Mouse (Mus musculus): Measurements from ENCODE around the gene Gm20388. TPM values are rescaled to one million over a fixed set of nuclear protein-coding genes. Genes with fewer than 3 reads are reported as not detected.
A peak's percentile ranks its signal among the peaks of the same experiment; 100 is the strongest.

Gene Gm20388
- polyA plus RNA-seq, 1 experiment from 2014 or later = not detected

DNA sequence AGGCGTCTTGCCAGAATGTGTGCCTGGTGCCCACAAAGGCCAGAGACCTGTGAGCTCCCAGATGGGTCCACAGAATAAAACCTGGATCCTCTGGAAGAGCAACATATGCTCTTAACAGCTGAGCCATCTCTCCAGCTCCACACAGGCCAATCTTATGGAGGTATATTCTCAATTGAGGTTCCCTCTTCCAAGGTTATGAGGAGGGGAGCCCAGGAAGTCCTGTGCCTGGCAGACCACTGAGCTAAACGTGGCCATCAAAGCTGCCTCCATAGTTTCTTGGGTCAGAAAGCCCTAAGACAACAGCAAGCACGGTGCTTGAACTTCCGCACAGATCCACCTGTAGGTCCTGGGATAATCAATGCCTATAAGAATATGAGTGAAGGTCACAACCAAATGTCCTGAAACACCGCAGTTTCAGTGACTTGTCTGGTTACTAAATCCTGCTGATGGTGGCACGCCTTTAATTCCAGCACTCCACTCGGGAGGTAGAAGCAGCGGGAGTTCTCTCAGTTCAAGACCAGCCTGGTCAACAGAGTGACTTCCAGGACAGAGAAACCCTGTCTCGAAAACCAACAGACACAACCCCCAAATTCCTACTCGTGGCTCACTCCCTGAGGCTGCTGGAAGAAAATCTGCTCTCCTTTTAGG, 1917.9 kb downstream of the Gm20388 start:
- H3K27ac ChIP-seq = no peak overlapping the region
- no peaks in the 10 kb centered on the region for H3K9me3 ChIP-seq (replicated peaks)
- H3K4me2 ChIP-seq = peak overlapping the region; percentile 92
- H3K27me3 ChIP-seq = peaks cover 2% of the 10 kb centered on the region; the same call in 1 of the 2 replicates
- H3K9ac ChIP-seq = peak overlapping the region; percentile 82
- H3K36me3 ChIP-seq = no peaks in the 10 kb centered on the region
- DNase-seq = no peak
- H3K4me3 ChIP-seq (replicated peaks) = peak overlapping the region; percentile 90
- 25% methylated on average over 10 of the region's 10 CpGs for WGBS (ENCODE audit: insufficient replicate concordance)
- peaks cover 20% of the 10 kb centered on the region for H3K4me1 ChIP-seq (replicated peaks)
- no peak for ATAC-seq (ENCODE audit: low read depth)

DNA sequence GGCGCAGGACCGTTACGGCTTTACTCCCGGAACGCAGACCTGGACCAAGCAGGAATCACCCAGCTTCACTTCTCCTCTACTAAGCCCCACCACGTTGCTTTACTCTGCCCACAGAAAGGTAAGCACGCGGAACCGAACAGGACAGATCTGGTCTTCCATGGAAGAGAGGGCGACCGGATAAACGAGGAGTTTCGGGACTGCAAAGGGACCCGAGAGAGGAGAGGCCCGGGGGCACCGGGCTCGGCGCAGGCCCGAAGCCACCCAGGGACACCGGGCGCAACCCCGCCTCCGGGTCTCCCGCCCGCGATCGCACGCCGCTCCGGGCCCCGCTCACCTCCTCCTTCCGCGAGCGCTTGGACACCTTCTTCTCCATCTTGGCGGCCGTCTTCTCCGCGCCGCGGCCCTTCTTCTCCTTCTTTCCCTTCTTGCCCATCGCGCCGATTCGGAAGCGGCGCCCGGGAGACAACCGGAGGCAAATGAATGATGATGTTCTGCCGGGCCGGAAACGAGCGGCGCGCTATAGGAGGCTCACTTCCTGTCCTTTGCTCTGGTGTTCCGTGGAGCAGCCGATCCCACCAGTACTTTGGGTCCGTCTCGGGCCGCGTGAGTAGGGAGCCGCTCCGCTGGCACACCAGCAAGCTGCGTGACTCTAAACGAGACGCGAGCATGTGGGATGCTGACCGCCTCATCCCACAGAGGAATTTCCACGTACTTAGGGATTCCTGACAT, 1918.6 kb downstream of the Gm20388 start, which contains the start of gene Klhdc4:
Klhdc4 (minus strand) TSS at position 522 of the 729 bp plus-strand sequence.
- H3K27ac ChIP-seq = no peak within 1 kb of the TSS
- ATAC-seq (ENCODE audit: low read depth) (peak; percentile 96), DNase-seq (peak; percentile 69)
- H3K9ac ChIP-seq = peak within 1 kb of the TSS; percentile 82
- H3K36me3 ChIP-seq = no peaks in the 10 kb centered on the region
- H3K4me2 ChIP-seq = peak within 1 kb of the TSS; percentile 92
- under 1% methylated on average over 68 of the region's 68 CpGs for WGBS (ENCODE audit: insufficient replicate concordance)
- peaks cover 2% of the 10 kb centered on the region; the same call in 1 of the 2 replicates for H3K27me3 ChIP-seq
- peaks cover 20% of the 10 kb centered on the region for H3K4me1 ChIP-seq (replicated peaks)
- no peaks in the 10 kb centered on the region for H3K9me3 ChIP-seq (replicated peaks)
- H3K4me3 ChIP-seq (replicated peaks) = peak within 1 kb of the TSS; percentile 90

GRCm38 (mm10) chr8:121829777-121830362, 1919.2 kb downstream of the Gm20388 start:
- Histone ChIP-seq H3K36me3 (no peaks in the 10 kb centered on the region), H3K4me2 (peak overlapping the region; percentile 92), H3K27me3 (peaks cover 2% of the 10 kb centered on the region; the same call in 1 of the 2 replicates), H3K4me1 (replicated peaks) (peaks cover 20% of the 10 kb centered on the region), H3K9ac (peak overlapping the region; percentile 82), H3K27ac (no peak overlapping the region), H3K9me3 (replicated peaks) (no peaks in the 10 kb centered on the region), H3K4me3 (replicated peaks) (peak overlapping the region; percentile 90)
- 19% methylated on average over 18 of the region's 18 CpGs for WGBS (ENCODE audit: insufficient replicate concordance)
- ATAC-seq (ENCODE audit: low read depth) (peak; percentile 71), DNase-seq (no peak)

- H3K4me1 ChIP-seq (replicated peaks) = peaks cover 20% of the 10 kb centered on the region
- DNase-seq = no peak
- H3K4me3 ChIP-seq (replicated peaks) = no peak overlapping the region
- no peaks in the 10 kb centered on the region for H3K9me3 ChIP-seq (replicated peaks)
- H3K9ac ChIP-seq = no peak overlapping the region
- no peak overlapping the region for H3K27ac ChIP-seq
- peaks cover 2% of the 10 kb centered on the region; the same call in 1 of the 2 replicates for H3K27me3 ChIP-seq
- WGBS (ENCODE audit: insufficient replicate concordance) = 68% methylated on average over 2 of the region's 2 CpGs
- H3K4me2 ChIP-seq = 0 out of 2 replicates have a peak overlapping the region, but pooled peaks have one; percentile 12
- ATAC-seq (ENCODE audit: low read depth) = no peak
- no peaks in the 10 kb centered on the region for H3K36me3 ChIP-seq
Measured at GRCm38 (mm10) chr8:121832061-121832460, 1921.4 kb downstream of the Gm20388 start.

- Histone ChIP-seq H3K27ac (no peak overlapping the region), H3K4me1 (replicated peaks) (peaks cover 20% of the 10 kb centered on the region), H3K4me2 (0 out of 2 replicates have a peak overlapping the region, but pooled peaks have one; percentile 30), H3K4me3 (replicated peaks) (no peak overlapping the region), H3K27me3 (peaks cover 2% of the 10 kb centered on the region; the same call in 1 of the 2 replicates), H3K36me3 (no peaks in the 10 kb centered on the region), H3K9ac (no peak overlapping the region), H3K9me3 (replicated peaks) (no peaks in the 10 kb centered on the region)
- DNase-seq (peak; percentile 32), ATAC-seq (ENCODE audit: low read depth) (peak; percentile 42; the same call in 1 of the 2 replicates)
- 12% methylated on average over 6 of the region's 6 CpGs for WGBS (ENCODE audit: insufficient replicate concordance)
Measured at GRCm38 (mm10) chr8:121832503-121832902, 1921.9 kb downstream of the Gm20388 start.

DNA sequence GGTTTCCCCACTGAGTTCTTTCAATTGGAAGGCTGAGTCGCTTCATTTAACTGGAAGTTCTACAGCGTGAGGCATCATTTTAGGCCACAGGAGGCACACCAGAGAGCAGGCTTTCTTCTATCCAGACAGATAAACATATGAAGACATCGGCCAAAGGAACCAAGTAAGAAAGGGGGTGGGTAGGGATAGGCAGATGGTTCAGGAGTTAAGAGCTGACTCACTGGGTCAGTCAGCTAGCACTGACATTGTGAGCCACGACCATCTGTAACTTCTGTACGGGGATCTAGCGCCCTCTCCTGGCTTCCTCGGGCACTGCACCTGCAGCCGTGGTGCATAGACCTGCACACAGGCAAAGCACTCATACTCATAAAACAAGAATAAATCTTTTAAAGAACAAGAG, 1930.6 kb downstream of the Gm20388 start:
- Histone ChIP-seq H3K27ac (no peak overlapping the region), H3K27me3 (no peaks in the 10 kb centered on the region), H3K4me1 (replicated peaks) (no peaks in the 10 kb centered on the region), H3K9ac (no peak overlapping the region), H3K4me2 (no peak overlapping the region), H3K36me3 (peaks cover 21% of the 10 kb centered on the region), H3K9me3 (replicated peaks) (no peaks in the 10 kb centered on the region), H3K4me3 (replicated peaks) (no peak overlapping the region)
- DNase-seq (peak; percentile 54), ATAC-seq (ENCODE audit: low read depth) (peak; percentile 53; the same call in 1 of the 2 replicates)
- 34% methylated on average over 8 of the region's 8 CpGs for WGBS (ENCODE audit: insufficient replicate concordance)

GRCm38 (mm10) chr8:121842064-121842955, 1931.7 kb downstream of the Gm20388 start:
- WGBS (ENCODE audit: insufficient replicate concordance) = 77% methylated on average over 8 of the region's 8 CpGs
- DNase-seq (no peak), ATAC-seq (ENCODE audit: low read depth) (no peak)
- no peak overlapping the region for H3K9ac ChIP-seq
- H3K9me3 ChIP-seq (replicated peaks) = no peaks in the 10 kb centered on the region
- no peak overlapping the region for H3K4me3 ChIP-seq (replicated peaks)
- H3K4me1 ChIP-seq (replicated peaks) = no peaks in the 10 kb centered on the region
- peaks cover 21% of the 10 kb centered on the region for H3K36me3 ChIP-seq
- no peak overlapping the region for H3K27ac ChIP-seq
- H3K4me2 ChIP-seq = no peak overlapping the region
- no peaks in the 10 kb centered on the region for H3K27me3 ChIP-seq

- WGBS (ENCODE audit: insufficient replicate concordance) = 67% methylated on average over 3 of the region's 3 CpGs
- Histone ChIP-seq H3K27ac (no peak overlapping the region), H3K9ac (no peak overlapping the region), H3K4me2 (no peak overlapping the region), H3K9me3 (replicated peaks) (no peaks in the 10 kb centered on the region), H3K4me3 (replicated peaks) (no peak overlapping the region), H3K4me1 (replicated peaks) (no peaks in the 10 kb centered on the region), H3K36me3 (peaks cover 21% of the 10 kb centered on the region), H3K27me3 (no peaks in the 10 kb centered on the region)
- ATAC-seq (ENCODE audit: low read depth) (no peak), DNase-seq (no peak)
Measured at GRCm38 (mm10) chr8:121843184-121843733, 1932.6 kb downstream of the Gm20388 start.

GRCm38 (mm10) chr8:121844765-121845164, 1934.1 kb downstream of the Gm20388 start:
- WGBS (ENCODE audit: insufficient replicate concordance) = 50% methylated on average over 7 of the region's 7 CpGs
- H3K4me2 ChIP-seq = no peak overlapping the region
- no peaks in the 10 kb centered on the region for H3K9me3 ChIP-seq (replicated peaks)
- DNase-seq = no peak
- no peak overlapping the region for H3K4me3 ChIP-seq (replicated peaks)
- peaks cover 21% of the 10 kb centered on the region for H3K36me3 ChIP-seq
- peaks cover 4% of the 10 kb centered on the region for H3K4me1 ChIP-seq (replicated peaks)
- no peak overlapping the region for H3K9ac ChIP-seq
- H3K27me3 ChIP-seq = no peaks in the 10 kb centered on the region
- no peak overlapping the region for H3K27ac ChIP-seq
- ATAC-seq (ENCODE audit: low read depth) = no peak

DNA sequence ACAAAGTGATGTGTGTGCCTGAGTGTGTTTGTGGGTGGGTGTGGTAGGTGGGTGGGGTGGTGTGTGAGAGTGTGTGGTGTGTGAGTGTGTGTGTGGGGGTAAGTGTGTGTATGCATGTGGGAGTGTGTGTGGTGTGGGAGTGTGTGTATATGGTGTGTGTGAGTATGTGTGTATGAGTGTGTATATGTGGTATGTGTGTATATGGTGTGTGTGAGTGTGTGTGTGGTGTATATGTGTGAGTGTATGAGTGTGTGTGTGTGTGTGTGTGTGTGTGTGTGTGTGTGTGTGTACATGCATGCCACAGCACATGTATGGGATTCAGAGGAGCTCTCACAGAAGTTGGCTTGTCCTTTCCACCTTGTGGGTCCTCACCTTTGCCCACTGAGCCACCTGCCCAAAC, 1936.2 kb downstream of the Gm20388 start:
- no peak overlapping the region for H3K4me3 ChIP-seq (replicated peaks)
- peaks cover 23% of the 10 kb centered on the region for H3K4me1 ChIP-seq (replicated peaks)
- DNase-seq (no peak), ATAC-seq (ENCODE audit: low read depth) (no peak)
- H3K9ac ChIP-seq = no peak overlapping the region
- H3K4me2 ChIP-seq = no peak overlapping the region
- H3K9me3 ChIP-seq (replicated peaks) = no peaks in the 10 kb centered on the region
- H3K27ac ChIP-seq = no peak overlapping the region
- peaks cover 13% of the 10 kb centered on the region for H3K36me3 ChIP-seq
- H3K27me3 ChIP-seq = no peaks in the 10 kb centered on the region

Data from liver, embryonic 13.5 days (tissue).